Comparison of ENCODE assay signal across 8 mouse cellular contexts in genomic region chr5:102149481-102150129, GRCm38 (mm10).
DNase-seq lines count a peak whose midpoint lies in the region.

No protein-coding gene starts in this region.

- WGBS in embryonic facial prominence, embryonic 10.5 days: 46% methylated on average over 14 of the region's 14 CpGs

- peak; percentile 86 for DNase-seq in ES-CJ7 (ENCODE audit: low read depth, low spot score)
- DNase-seq in adrenal gland, postnatal 25 days: peak; percentile 75
- peak; percentile 86 for DNase-seq in embryonic facial prominence, embryonic 10.5 days (ENCODE audit: low spot score)
- DNase-seq in heart, postnatal 14 days: peak; percentile 65 to 82
- DNase-seq in layer of hippocampus, adult 9-10 months (ENCODE audit: low spot score): peak; percentile 90
- peak; percentile 82 for DNase-seq in lung, postnatal 10 days
- peak; percentile 67 for DNase-seq in retina, postnatal 7 days (ENCODE audit: low read depth, low spot score)
- DNase-seq in urinary bladder, postnatal 4 days (ENCODE audit: low spot score in 2 of 2): peak; percentile 26 to 76

- no peak overlapping the region for H3K4me3 ChIP-seq in embryonic facial prominence, embryonic 10.5 days

- no peak overlapping the region for H3K27ac ChIP-seq in embryonic facial prominence, embryonic 10.5 days (replicated peaks)

- H3K27me3 ChIP-seq in embryonic facial prominence, embryonic 10.5 days (replicated peaks; ENCODE audit: low read depth, poor library complexity, severe bottlenecking): no peaks in the 10 kb centered on the region

- no peaks in the 10 kb centered on the region for H3K36me3 ChIP-seq in embryonic facial prominence, embryonic 10.5 days (replicated peaks)

- H3K9me3 ChIP-seq in embryonic facial prominence, embryonic 10.5 days: no peaks in the 10 kb centered on the region

- intact Hi-C loops in heart, postnatal 14 days (cut with DNase I): loop anchor here (5.0 to 10.0 kb wide), 2 partner anchors 543 to 725 kb away; no protein-coding TSS in a partner anchor

- H3K4me1 ChIP-seq in embryonic facial prominence, embryonic 10.5 days: 0 out of 2 replicates have a peak, but pooled peaks cover 3% of the 10 kb centered on the region
